Mouse (Mus musculus) kidney, postnatal 0 days (tissue): ENCODE measurements around the gene Cd151. TPM values are rescaled to one million over a fixed set of nuclear protein-coding genes. Genes with fewer than 3 reads are reported as not detected.

Experiments used
- ATAC-seq: fragments of 200-750 bp; cut with Nextera tagmentation; replicated peaks from 2 replicates; pipeline ENCODE4 v1.8.0; 2017; ENCODE audit warnings: low read depth, moderate number of reproducible peaks, moderate TSS enrichment, moderate library complexity; ENCODE audit not compliant: low FRiP score
- DNase-seq: peaks from one replicate; pipeline ENCODE4 v3.0.0-alpha.2; 2016; ENCODE audit warnings: low spot score
- H3K27ac ChIP-seq: fragments of 300-500 bp; sonication (generic); 2 replicates; pipeline ENCODE4 v1.5.1; 2014; ENCODE audit warnings: mild to moderate bottlenecking
- H3K27me3 ChIP-seq: fragments of 300-500 bp; sonication (generic); 2 replicates; pipeline ENCODE4 v1.6.1; 2014; ENCODE audit warnings: low read length, mixed read lengths; ENCODE audit not compliant: insufficient read depth
- H3K36me3 ChIP-seq: fragments of 300-500 bp; sonication (generic); 2 replicates; pipeline ENCODE4 v1.6.1; 2014; ENCODE audit warnings: low read length, mixed read lengths; ENCODE audit not compliant: insufficient read depth
- H3K4me1 ChIP-seq: fragments of 300-500 bp; sonication (generic); replicated peaks from 2 replicates; pipeline ENCODE4 v1.6.1; 2014; ENCODE audit warnings: antibody characterized with exemption, low read length, mixed read lengths; ENCODE audit not compliant: insufficient read depth
- H3K4me2 ChIP-seq: fragments of 300-500 bp; sonication (generic); 2 replicates; pipeline ENCODE4 v1.6.1; 2014; ENCODE audit warnings: mild to moderate bottlenecking, low read length, moderate library complexity, mixed read lengths
- H3K4me3 ChIP-seq: fragments of 300-500 bp; sonication (generic); replicated peaks from 2 replicates; pipeline ENCODE4 v1.5.1; 2014; ENCODE audit warnings: low read depth, low read length
- H3K9ac ChIP-seq: fragments of 300-500 bp; sonication (generic); 2 replicates; pipeline ENCODE4 v1.6.1; 2014; ENCODE audit warnings: low read depth, low read length
- H3K9me3 ChIP-seq: fragments of 300-500 bp; sonication (generic); replicated peaks from 2 replicates; pipeline ENCODE4 v1.6.1; 2016; ENCODE audit warnings: low read length, inconsistent platforms, mixed read lengths
- CTCF ChIP-seq: IDR thresholded peaks from 2 replicates; pipeline ENCODE4 v1.5.1; 2016; ENCODE audit warnings: antibody characterized with exemption, low read depth, mild to moderate bottlenecking, moderate library complexity
- WGBS: fragments of 180-500 bp; shearing (Covaris S2); extraction: QIAGEN DNeasy Blood & Tissue Kit; methylation state at CpG from one replicate; pipeline ENCODE4 v1.1.7; 2014; 5-methylcytosine and 5-hydroxymethylcytosine counted together
- polyA plus RNA-seq: library from polyadenylated mRNA; unstranded; fragments of >200 nt; fragmentation: Nextera tagmentation; extraction: Ambion mirVana; gene quantifications from 2 replicates; pipeline ENCODE4 v1.2.1, GENCODE M21; 2015

Gene Cd151
- polyA plus RNA-seq, 1 experiment from 2014 or later: 36.1 TPM

- H3K4me1 ChIP-seq: peaks cover 20% of the 10 kb centered on the region
- no peaks in the 10 kb centered on the region for H3K9me3 ChIP-seq
- no peak for DNase-seq
- WGBS: 61% methylated on average over 5 of the region's 5 CpGs
- H3K9ac ChIP-seq: no peak overlapping the region
- no peak for ATAC-seq
- no peak overlapping the region for H3K27ac ChIP-seq
- no peak overlapping the region for H3K4me2 ChIP-seq
- no peaks in the 10 kb centered on the region for H3K27me3 ChIP-seq
- 0 out of 2 replicates have a peak, but pooled peaks cover 8% of the 10 kb centered on the region for H3K36me3 ChIP-seq
- TF ChIP-seq CTCF: no peak
- no peak overlapping the region for H3K4me3 ChIP-seq
Observed at GRCm38 (mm10) chr7:141484186-141485120, 17.3 kb downstream of the Cd151 start.

GRCm38 (mm10) chr7:141485186-141485585 is 18.0 kb downstream of the Cd151 start:
- Histone ChIP-seq H3K36me3 (0 out of 2 replicates have a peak, but pooled peaks cover 8% of the 10 kb centered on the region), H3K9me3 (no peaks in the 10 kb centered on the region), H3K9ac (no peak overlapping the region), H3K4me1 (peaks cover 20% of the 10 kb centered on the region), H3K27ac (no peak overlapping the region), H3K4me3 (no peak overlapping the region), H3K4me2 (no peak overlapping the region), H3K27me3 (no peaks in the 10 kb centered on the region)
- 61% methylated on average over 2 of the region's 2 CpGs for WGBS
- no peak for TF ChIP-seq CTCF
- ATAC-seq (no peak), DNase-seq (no peak)

- WGBS: 86% methylated on average over 2 of the region's 2 CpGs
Observed at GRCm38 (mm10) chr7:141485606-141486005, 18.4 kb downstream of the Cd151 start.

DNA sequence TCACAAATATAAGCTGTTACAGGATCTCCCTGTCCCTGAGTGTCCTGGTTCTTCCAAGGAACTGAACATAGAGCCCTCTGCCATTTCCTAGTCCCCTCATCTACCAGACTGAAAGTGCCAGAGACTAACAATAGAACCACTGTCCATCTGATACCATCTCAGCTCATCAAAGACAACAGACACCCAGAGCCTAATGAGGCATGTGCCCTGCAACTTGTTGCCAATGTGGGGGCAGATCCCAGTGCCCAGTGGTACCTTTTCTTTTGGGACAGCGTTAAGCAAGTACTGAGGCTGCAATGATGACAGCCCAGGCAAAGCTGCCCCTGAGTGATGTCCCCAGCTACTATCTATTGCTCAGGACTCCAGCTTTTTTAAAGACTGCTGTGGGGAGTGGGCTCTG is 19.0 kb downstream of the Cd151 start:
- no peak overlapping the region for H3K4me2 ChIP-seq
- no peak for TF ChIP-seq CTCF
- no peaks in the 10 kb centered on the region for H3K9me3 ChIP-seq
- DNase-seq: no peak
- WGBS: 69% methylated on average over 1 of the region's 1 CpGs
- H3K27me3 ChIP-seq: no peaks in the 10 kb centered on the region
- H3K36me3 ChIP-seq: 0 out of 2 replicates have a peak, but pooled peaks cover 14% of the 10 kb centered on the region
- peaks cover 15% of the 10 kb centered on the region for H3K4me1 ChIP-seq
- no peak for ATAC-seq
- H3K4me3 ChIP-seq: no peak overlapping the region
- H3K9ac ChIP-seq: no peak overlapping the region
- H3K27ac ChIP-seq: no peak overlapping the region

More at GRCm38 (mm10) chr7:141485606-141486005, 18.4 kb downstream of the Cd151 start:
- Histone ChIP-seq H3K36me3 (0 out of 2 replicates have a peak, but pooled peaks cover 12% of the 10 kb centered on the region), H3K4me1 (peaks cover 20% of the 10 kb centered on the region), H3K9ac (no peak overlapping the region), H3K27me3 (no peaks in the 10 kb centered on the region), H3K4me2 (no peak overlapping the region), H3K4me3 (no peak overlapping the region), H3K9me3 (no peaks in the 10 kb centered on the region), H3K27ac (no peak overlapping the region)
- DNase-seq: no peak
- no peak for TF ChIP-seq CTCF
- no peak for ATAC-seq

- Histone ChIP-seq H3K36me3 (peaks cover 19% of the 10 kb centered on the region; the same call in 1 of the 2 replicates), H3K4me2 (no peak overlapping the region), H3K9ac (no peak overlapping the region), H3K4me3 (no peak overlapping the region), H3K4me1 (peaks cover 8% of the 10 kb centered on the region), H3K27ac (no peak overlapping the region), H3K27me3 (no peaks in the 10 kb centered on the region), H3K9me3 (no peaks in the 10 kb centered on the region)
- ATAC-seq (no peak), DNase-seq (no peak)
- no peak for TF ChIP-seq CTCF
- WGBS: 70% methylated on average over 7 of the region's 7 CpGs
Observed at GRCm38 (mm10) chr7:141487141-141487540, 19.9 kb downstream of the Cd151 start.

DNA sequence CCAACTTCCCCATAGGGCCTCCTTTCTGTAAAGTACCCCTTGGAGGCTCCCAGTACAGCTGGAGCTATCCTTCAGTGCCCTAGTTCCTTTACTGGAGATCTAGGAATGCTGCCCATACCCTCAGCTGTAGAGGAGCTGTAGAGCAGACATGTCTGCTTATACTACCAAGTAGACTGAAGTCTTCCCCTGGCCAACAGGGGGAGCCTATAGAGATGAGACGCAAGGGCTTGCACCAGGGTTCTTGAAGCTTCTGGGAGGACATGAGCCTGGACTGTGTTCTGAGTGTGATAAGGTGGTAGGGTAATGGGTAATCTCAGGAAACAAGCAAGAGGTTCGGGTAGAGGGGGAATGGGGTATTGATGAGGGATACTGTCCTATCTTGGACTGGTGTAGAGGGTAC is 24.0 kb downstream of the Cd151 start:
- Histone ChIP-seq H3K4me2 (no peak overlapping the region), H3K27me3 (no peaks in the 10 kb centered on the region), H3K9ac (no peak overlapping the region), H3K4me3 (no peak overlapping the region), H3K4me1 (no peaks in the 10 kb centered on the region), H3K9me3 (no peaks in the 10 kb centered on the region), H3K36me3 (peaks cover 34% of the 10 kb centered on the region), H3K27ac (no peak overlapping the region)
- ATAC-seq: no peak
- DNase-seq: no peak
- WGBS: 82% methylated on average over 2 of the region's 2 CpGs
- TF ChIP-seq CTCF: peak; percentile 51; the same call in 1 of the 2 replicates
